ENCODE assay signal across 21 mouse cellular contexts in the genomic region with DNA sequence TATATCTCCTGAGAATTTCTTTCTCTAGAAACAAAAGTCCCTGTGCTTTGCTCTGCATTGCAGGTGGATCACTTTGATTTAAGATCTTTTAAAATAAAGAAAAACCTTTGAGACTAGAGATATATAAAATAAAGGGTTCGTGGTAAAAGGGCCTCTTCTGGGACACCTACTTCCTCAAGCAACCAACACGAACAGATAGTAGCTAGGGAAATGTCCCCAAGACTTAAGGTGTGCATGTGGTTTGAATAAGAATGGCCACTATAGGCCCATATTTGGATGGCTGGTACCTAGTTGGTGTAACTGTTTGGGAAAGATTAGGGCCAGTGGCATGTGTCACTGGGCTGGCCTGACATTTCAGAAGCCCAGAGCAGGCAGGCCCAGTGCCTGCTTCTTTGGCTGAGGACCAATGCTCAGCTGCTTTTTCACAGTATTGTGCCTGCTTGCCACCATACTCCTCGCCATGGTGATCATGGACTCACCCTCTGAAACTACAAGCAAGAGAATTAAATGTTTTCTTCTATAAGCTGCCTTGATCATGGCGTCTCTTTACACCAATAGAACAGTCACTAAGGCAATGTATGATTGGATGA. TPM values are rescaled to one million over a fixed set of nuclear protein-coding genes. Genes with fewer than 3 reads are reported as not detected.
A peak's percentile ranks its signal among the peaks of the same experiment; 100 is the strongest.
DNase-seq lines count a peak whose midpoint lies in the region; ATAC-seq and TF ChIP-seq lines count a peak whose summit lies in the region.
"Had no signal": no experiment of that assay in that cellular context is flagged by ENCODE, and none has a peak within 500 bp of the region (broad histone marks: within the 10 kb centered on the region; RNA-seq: fewer than 3 reads in every experiment).

No protein-coding gene starts in this region.

- TF ChIP-seq RAD21 in MEL (IDR thresholded peaks at IDR 0.05; ENCODE audit: low read depth, low read length), result no peak

- H3K27ac ChIP-seq in heart, embryonic 10.5 days, result no peak overlapping the region
- H3K27ac ChIP-seq in MEL (ENCODE audit: control insufficient read depth, low read depth, low read length), result 0 out of 2 replicates have a peak overlapping the region, but pooled peaks have one; percentile 6
- H3K27ac ChIP-seq: embryonic facial prominence, embryonic 10.5 days; embryonic facial prominence, embryonic 12.5 days; forebrain, embryonic 13.5 days; forebrain, embryonic 15.5 days had no signal

- TF ChIP-seq EP300 in MEL (IDR thresholded peaks at IDR 0.05; ENCODE audit: low read depth in 1 of 2, low read length in 2 of 2), result peak in 1 of 2 experiments; percentile 42; a peak in 1 of 4 replicates

- no peak for TF ChIP-seq CTCF in MEL (IDR thresholded peaks at IDR 0.05 in 2 of 3, conservative IDR thresholded peaks at IDR 0.05 in 1 of 3; ENCODE audit: control insufficient read depth in 1 of 3, insufficient read depth in 1 of 3, low read depth in 2 of 3, low read length in 3 of 3, poor library complexity in 1 of 3, severe bottlenecking in 1 of 3)

- H3K4me3 ChIP-seq in heart, embryonic 10.5 days, result no peak overlapping the region
- no peak overlapping the region for H3K4me3 ChIP-seq in MEL (ENCODE audit: control insufficient read depth in 1 of 2, insufficient read depth in 1 of 2, low read depth in 2 of 2, low read length in 2 of 2)
- H3K4me3 ChIP-seq: embryonic facial prominence, embryonic 10.5 days; embryonic facial prominence, embryonic 12.5 days; forebrain, embryonic 13.5 days; forebrain, embryonic 15.5 days had no signal

- no peaks in the 10 kb centered on the region for H3K27me3 ChIP-seq in heart, embryonic 10.5 days (ENCODE audit: insufficient read depth, poor library complexity, severe bottlenecking)
- no peaks in the 10 kb centered on the region for H3K27me3 ChIP-seq in MEL (ENCODE audit: control insufficient read depth in 1 of 2, insufficient read depth in 2 of 2, low read length in 2 of 2)
- H3K27me3 ChIP-seq: embryonic facial prominence, embryonic 12.5 days; forebrain, embryonic 13.5 days; forebrain, embryonic 15.5 days; Patski had no signal

- intact Hi-C loops in heart, postnatal 36 days (cut with DNase I), result no loop called here

- H3K9me3 ChIP-seq in heart, embryonic 10.5 days, result no peaks in the 10 kb centered on the region
- H3K9me3 ChIP-seq in MEL (replicated peaks; ENCODE audit: insufficient read depth, low read length), result no peaks in the 10 kb centered on the region; the same call in 1 of the 2 replicates
- H3K9me3 ChIP-seq: embryonic facial prominence, embryonic 10.5 days; embryonic facial prominence, embryonic 12.5 days; forebrain, embryonic 13.5 days; forebrain, embryonic 15.5 days; G1E had no signal

- DNase-seq in heart, embryonic 10.5 days (ENCODE audit: low spot score), result peak; percentile 68
- DNase-seq in heart, postnatal 36 days, result no peak
- DNase-seq in MEL (ENCODE audit: low read depth, low spot score), result peak; percentile 74
- no peak for DNase-seq in thymus, postnatal 10 days (ENCODE audit: low spot score in 2 of 2)
- no peak for DNase-seq in cerebellum, postnatal 10 days
- DNase-seq: adrenal gland, adult 8-10 months; adrenal gland, postnatal 14 days; adrenal gland, postnatal 36 days; cerebellum, adult 11-12 months; cerebellum, adult 2 months; cerebellum, adult 9-10 months; cerebellum, postnatal 25 days; forebrain, postnatal 0 days had no signal

- ATAC-seq in megakaryocyte-erythroid progenitor cell, adult 5-6 weeks (replicated peaks; ENCODE audit: low FRiP score, low TSS enrichment, poor library complexity, severe bottlenecking), result 0 out of 2 replicates have a peak, but pooled peaks have one; percentile 22
- ATAC-seq: activated CD4-positive, CD25-positive, alpha-beta regulatory T cell, adult 4 months; forebrain, embryonic 13.5 days; forebrain, embryonic 15.5 days; forebrain, postnatal 0 days had no signal

- H3K4me1 ChIP-seq in heart, embryonic 10.5 days, result no peaks in the 10 kb centered on the region
- peaks cover 0 to 3% of the 10 kb centered on the region in 2 experiments; a peak in 1 of 4 replicates for H3K4me1 ChIP-seq in MEL (ENCODE audit: control insufficient read depth in 1 of 2, insufficient read depth in 2 of 2, low read length in 2 of 2)
- H3K4me1 ChIP-seq: embryonic facial prominence, embryonic 10.5 days; embryonic facial prominence, embryonic 12.5 days; forebrain, embryonic 13.5 days; forebrain, embryonic 15.5 days had no signal

- TF ChIP-seq POLR2A in MEL (IDR thresholded peaks at IDR 0.05; ENCODE audit: control insufficient read depth in 1 of 2, insufficient read depth in 1 of 2, low read depth in 1 of 2, low read length in 2 of 2, poor library complexity in 1 of 2), result no peak

- H3K9ac ChIP-seq in MEL (ENCODE audit: control insufficient read depth, low read depth, low read length, poor library complexity, severe bottlenecking), result no peak overlapping the region
- H3K9ac ChIP-seq: embryonic facial prominence, embryonic 12.5 days; forebrain, embryonic 13.5 days; forebrain, embryonic 15.5 days; forebrain, postnatal 0 days had no signal

- H3K79me2 ChIP-seq in MEL (ENCODE audit: control insufficient read depth, insufficient read depth, low read length, poor library complexity), result no peaks in the 10 kb centered on the region

- WGBS in heart, embryonic 10.5 days, result 73% methylated on average over 4 of the region's 4 CpGs

- peaks cover 33% of the 10 kb centered on the region for H3K36me3 ChIP-seq in heart, embryonic 10.5 days
- H3K36me3 ChIP-seq in MEL (ENCODE audit: control insufficient read depth in 1 of 2, insufficient read depth in 2 of 2, low read length in 2 of 2), result peaks cover 0 to 3% of the 10 kb centered on the region in 2 experiments; a peak in 1 of 4 replicates

TF ChIP-seq in MEL, 35 proteins besides CTCF, POLR2A, EP300 and RAD21:
- TF ChIP-seq TBP (IDR thresholded peaks at IDR 0.05; ENCODE audit: low read depth, low read length), result no peak
- TF ChIP-seq NELFE (IDR thresholded peaks at IDR 0.05; ENCODE audit: low read depth, low read length), result no peak
- peak; percentile 76 for TF ChIP-seq GATA1 (IDR thresholded peaks at IDR 0.05; ENCODE audit: low read depth, low read length)
- TF ChIP-seq SMC3 (IDR thresholded peaks at IDR 0.05; ENCODE audit: low read depth, low read length), result no peak
- TF ChIP-seq ELF1 (IDR thresholded peaks at IDR 0.05; ENCODE audit: low read depth, low read length), result 0 out of 2 replicates have a peak, but pooled peaks have one; percentile 19
- TF ChIP-seq TAL1 (IDR thresholded peaks at IDR 0.05; ENCODE audit: low read length), result peak; percentile 41
- TF ChIP-seq MAX (IDR thresholded peaks at IDR 0.05; ENCODE audit: low read length), result no peak
- TF ChIP-seq MAFK (IDR thresholded peaks at IDR 0.05; ENCODE audit: borderline replicate concordance, low read depth, low read length), result no peak

RNA-seq across cellular contexts. Expression of a gene that starts 17.1 kb away (rescaled TPM):
- 27.2 and 30.7 TPM in 2 replicates for polyA plus RNA-seq in heart, embryonic 10.5 days (2016; fragmentation: Nextera tagmentation; extraction: Ambion mirVana)
- total RNA-seq in heart, postnatal 36 days (2021), result 10 to 100 TPM; 31.0 to 31.3 TPM
- 10.8 and 11.5 TPM in 2 replicates for total RNA-seq in MEL (2012; rRNA removed)
- 10 to 100 TPM in 1 of 2 experiments, not detected in 1; 24.7 TPM for polyA plus RNA-seq in MEL (2012; ENCODE audit: insufficient read depth in 1 of 2, insufficient read length in 2 of 2, low read depth in 1 of 2, low replicate concordance in 2 of 2, missing spikeins in 1 of 2)
- 30.8 and 30.9 TPM in 2 replicates for total RNA-seq in megakaryocyte-erythroid progenitor cell, adult 5-6 weeks (2014; fragmentation: Nextera tagmentation)
- total RNA-seq in megakaryocyte-erythroid progenitor cell, adult 5-6 weeks (2017), result 9.8 and 13.8 TPM in 2 replicates

RNA-seq across cellular contexts. Expression of a gene that starts 19.1 kb away (rescaled TPM):
- polyA plus RNA-seq in heart, embryonic 10.5 days (2016; fragmentation: Nextera tagmentation; extraction: Ambion mirVana), result 41.2 and 47.9 TPM in 2 replicates
- total RNA-seq in heart, postnatal 36 days (2021), result 10 to 100 TPM; 33.3 to 34.2 TPM
- total RNA-seq in MEL (2012; rRNA removed), result 27.0 and 29.5 TPM in 2 replicates
- polyA plus RNA-seq in MEL (2012; ENCODE audit: insufficient read depth in 1 of 2, insufficient read length in 2 of 2, low read depth in 1 of 2, low replicate concordance in 2 of 2, missing spikeins in 1 of 2), result 10 to 100 TPM in 1 of 2 experiments, not detected in 1; 58.4 TPM
- total RNA-seq in megakaryocyte-erythroid progenitor cell, adult 5-6 weeks (2014; fragmentation: Nextera tagmentation), result 50.1 and 102 TPM in 2 replicates
- 23.1 and 25.2 TPM in 2 replicates for total RNA-seq in megakaryocyte-erythroid progenitor cell, adult 5-6 weeks (2017)

RNA-seq across cellular contexts. Expression of a gene that starts 19.6 kb away (rescaled TPM):
- polyA plus RNA-seq in heart, embryonic 10.5 days (2016; fragmentation: Nextera tagmentation; extraction: Ambion mirVana), result 97.0 and 105 TPM in 2 replicates
- 10 to 100 TPM; 37.4 to 42.2 TPM for total RNA-seq in heart, postnatal 36 days (2021)
- 25.5 and 26.2 TPM in 2 replicates for total RNA-seq in MEL (2012; rRNA removed)
- 100 to 1,000 TPM in 1 of 2 experiments, not detected in 1; 143 TPM for polyA plus RNA-seq in MEL (2012; ENCODE audit: insufficient read depth in 1 of 2, insufficient read length in 2 of 2, low read depth in 1 of 2, low replicate concordance in 2 of 2, missing spikeins in 1 of 2)
- 172 and 250 TPM in 2 replicates for total RNA-seq in megakaryocyte-erythroid progenitor cell, adult 5-6 weeks (2014; fragmentation: Nextera tagmentation)
- 40.4 and 61.3 TPM in 2 replicates for total RNA-seq in megakaryocyte-erythroid progenitor cell, adult 5-6 weeks (2017)

RNA-seq across cellular contexts. Expression of a gene that starts 22.7 kb away (rescaled TPM):
- polyA plus RNA-seq in heart, embryonic 10.5 days (2016; fragmentation: Nextera tagmentation; extraction: Ambion mirVana), result 0.84 and 1.00 TPM in 2 replicates
- total RNA-seq in heart, postnatal 36 days (2021), result 1 to 10 TPM; 2.0 to 2.4 TPM
- total RNA-seq in MEL (2012; rRNA removed), result not detected in 2 replicates
- under 1 TPM in 1 of 2 experiments, not detected in 1; 0.03 TPM for polyA plus RNA-seq in MEL (2012; ENCODE audit: insufficient read depth in 1 of 2, insufficient read length in 2 of 2, low read depth in 1 of 2, low replicate concordance in 2 of 2, missing spikeins in 1 of 2)
- total RNA-seq in megakaryocyte-erythroid progenitor cell, adult 5-6 weeks (2014; fragmentation: Nextera tagmentation), result not detected in 2 replicates
- total RNA-seq in megakaryocyte-erythroid progenitor cell, adult 5-6 weeks (2017), result not detected in 2 replicates
- polyA plus RNA-seq: activated CD4-positive, CD25-positive, alpha-beta regulatory T cell, adult 4 months; G1E had no signal

RNA-seq across cellular contexts. Expression of a gene that starts 28.6 kb away (rescaled TPM):
- polyA plus RNA-seq in heart, embryonic 10.5 days (2016; fragmentation: Nextera tagmentation; extraction: Ambion mirVana), result 54.0 and 72.3 TPM in 2 replicates
- 10 to 100 TPM; 27.0 to 27.4 TPM for total RNA-seq in heart, postnatal 36 days (2021)
- total RNA-seq in MEL (2012; rRNA removed), result 42.5 and 44.6 TPM in 2 replicates
- polyA plus RNA-seq in MEL (2012; ENCODE audit: insufficient read depth in 1 of 2, insufficient read length in 2 of 2, low read depth in 1 of 2, low replicate concordance in 2 of 2, missing spikeins in 1 of 2), result 10 to 100 TPM in 1 of 2 experiments, not detected in 1; 68.3 TPM
- 69.1 and 99.2 TPM in 2 replicates for total RNA-seq in megakaryocyte-erythroid progenitor cell, adult 5-6 weeks (2014; fragmentation: Nextera tagmentation)
- total RNA-seq in megakaryocyte-erythroid progenitor cell, adult 5-6 weeks (2017), result 15.0 and 17.6 TPM in 2 replicates

Comparison
In these comparisons a context has a peak if more than half of its experiments do, and no peak if none do; other contexts are left out.
1. DNase-seq: peak in heart, embryonic 10.5 days (single experiment) and MEL (single experiment); none in heart, postnatal 36 days (0 of 2), thymus, postnatal 10 days (0 of 2) and cerebellum, postnatal 10 days (0 of 2).